Mouse (Mus musculus): Measurements from ENCODE around the gene Cbx2. TPM values are rescaled to one million over a fixed set of nuclear protein-coding genes. Genes with fewer than 3 reads are reported as not detected.

Gene Cbx2
- 2.9 TPM in 2 replicates for polyA plus RNA-seq (2012; rRNA removed)

GRCm38 (mm10) chr11:119022895-119023615 lies at the start of gene Cbx2:
Gene Cbx2 (plus strand): TSS chr11:119022962.
- DNase-seq (ENCODE audit: low read depth): no peak

GRCm38 (mm10) chr11:118974340-118974739 lies 48.4 kb upstream of the Cbx2 start:
- DNase-seq (ENCODE audit: low read depth): no peak

- no peak for DNase-seq (ENCODE audit: low read depth)
These were observed 47.3 kb upstream of the Cbx2 start for GRCm38 (mm10) chr11:118975427-118975826.

- peak; percentile 27 for DNase-seq (ENCODE audit: low read depth)
These were observed 46.8 kb upstream of the Cbx2 start for GRCm38 (mm10) chr11:118975917-118976316.

- DNase-seq (ENCODE audit: low read depth): no peak
These were observed 42.4 kb upstream of the Cbx2 start for GRCm38 (mm10) chr11:118980388-118980787.

GRCm38 (mm10) chr11:118981012-118981776 lies 41.6 kb upstream of the Cbx2 start:
- no peak for DNase-seq (ENCODE audit: low read depth)

- no peak for DNase-seq (ENCODE audit: low read depth)
These were observed 40.1 kb upstream of the Cbx2 start for GRCm38 (mm10) chr11:118982593-118983113.

GRCm38 (mm10) chr11:118985571-118985970 lies 37.2 kb upstream of the Cbx2 start:
- no peak for DNase-seq (ENCODE audit: low read depth)

GRCm38 (mm10) chr11:118987999-118988398 lies 34.8 kb upstream of the Cbx2 start, which contains the start of gene Enpp7:
Gene Enpp7 (plus strand): TSS chr11:118988188.
- no peak for DNase-seq (ENCODE audit: low read depth)

- no peak for DNase-seq (ENCODE audit: low read depth)
These were observed 30.0 kb upstream of the Cbx2 start for GRCm38 (mm10) chr11:118992781-118993180.

- DNase-seq (ENCODE audit: low read depth): no peak
These were observed 27.3 kb upstream of the Cbx2 start for GRCm38 (mm10) chr11:118995448-118995847.

- no peak for DNase-seq (ENCODE audit: low read depth)
These were observed 25.6 kb upstream of the Cbx2 start for GRCm38 (mm10) chr11:118997182-118997581.

- no peak for DNase-seq (ENCODE audit: low read depth)
These were observed 24.1 kb upstream of the Cbx2 start for GRCm38 (mm10) chr11:118998540-118999265.

- DNase-seq (ENCODE audit: low read depth): no peak
These were observed 23.4 kb upstream of the Cbx2 start for GRCm38 (mm10) chr11:118999361-118999804.

GRCm38 (mm10) chr11:119000877-119001276 lies 21.9 kb upstream of the Cbx2 start:
- DNase-seq (ENCODE audit: low read depth): no peak

GRCm38 (mm10) chr11:119001493-119002128 lies 21.2 kb upstream of the Cbx2 start:
- DNase-seq (ENCODE audit: low read depth): no peak

GRCm38 (mm10) chr11:119005547-119006275 lies 17.1 kb upstream of the Cbx2 start:
- no peak for DNase-seq (ENCODE audit: low read depth)

- DNase-seq (ENCODE audit: low read depth): no peak
These were observed 16.3 kb upstream of the Cbx2 start for GRCm38 (mm10) chr11:119006462-119006861.

GRCm38 (mm10) chr11:119007461-119008456 lies 15.0 kb upstream of the Cbx2 start:
- no peak for DNase-seq (ENCODE audit: low read depth)

GRCm38 (mm10) chr11:119014455-119014854 lies 8.3 kb upstream of the Cbx2 start:
- no peak for DNase-seq (ENCODE audit: low read depth)
